Comparison of ENCODE assay signal across 21 mouse cellular contexts in the genomic region with DNA sequence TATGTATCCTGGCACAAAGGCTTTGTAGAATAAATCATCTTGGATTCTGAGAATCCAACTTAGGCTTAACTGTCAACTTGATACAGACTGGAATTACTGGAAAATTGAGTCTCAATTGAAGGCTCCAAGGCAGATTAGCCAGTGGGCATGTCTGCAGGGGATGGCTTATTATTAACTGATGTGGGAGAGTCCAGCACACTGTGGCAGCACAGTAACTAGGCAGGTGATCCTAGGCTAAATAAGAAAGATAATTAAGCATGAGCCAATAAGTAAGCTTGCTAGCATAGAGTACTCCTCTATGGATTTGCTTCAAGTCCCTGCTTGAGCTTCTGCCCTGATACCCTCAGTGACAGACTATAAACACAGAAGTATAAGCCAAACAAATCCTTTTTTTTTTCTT.
DNase-seq lines count a peak whose midpoint lies in the region; ATAC-seq and TF ChIP-seq lines count a peak whose summit lies in the region.
"Had no signal": no experiment of that assay in that cellular context is flagged by ENCODE, and none has a peak within 500 bp of the region (broad histone marks: within the 10 kb centered on the region; RNA-seq: fewer than 3 reads in every experiment).

No protein-coding gene starts in this region.

- TF ChIP-seq EP300 in stomach, postnatal 0 days (optimal IDR thresholded peaks at IDR 0.05) = no peak

- TF ChIP-seq CTCF in intestine, postnatal 0 days (IDR thresholded peaks at IDR 0.05; ENCODE audit: low read depth) = no peak
- no peak for TF ChIP-seq CTCF in stomach, postnatal 0 days (IDR thresholded peaks at IDR 0.05; ENCODE audit: low read depth)

- no peak overlapping the region for H3K9ac ChIP-seq in intestine, embryonic 14.5 days (ENCODE audit: low read length)
- no peak overlapping the region for H3K9ac ChIP-seq in intestine, postnatal 0 days (ENCODE audit: low read depth, low read length)
- no peak overlapping the region for H3K9ac ChIP-seq in kidney, embryonic 15.5 days
- H3K9ac ChIP-seq in stomach, embryonic 15.5 days = no peak overlapping the region
- H3K9ac ChIP-seq in stomach, postnatal 0 days (ENCODE audit: low read length) = no peak overlapping the region
- H3K9ac ChIP-seq: embryonic facial prominence, embryonic 15.5 days; forebrain, embryonic 15.5 days; heart, embryonic 13.5 days had no signal

- DNase-seq in intestine, embryonic 14.5 days (ENCODE audit: low spot score) = no peak
- DNase-seq in kidney, postnatal 25 days = no peak
- DNase-seq in stomach, postnatal 0 days (ENCODE audit: low spot score) = no peak
- DNase-seq: adrenal gland, adult 8-10 months; adrenal gland, postnatal 36 days; B cell, adult 2 months; cerebellum, adult 2 months; cerebellum, postnatal 10 days; embryo, embryonic 11 days; gastrocnemius, postnatal 36 days; heart, adult 11 months; heart, postnatal 36 days had no signal

- peak; percentile 66; the same call in 1 of the 2 replicates for ATAC-seq in intestine, embryonic 14.5 days (replicated peaks; ENCODE audit: low FRiP score, low TSS enrichment, low read depth)
- ATAC-seq in intestine, postnatal 0 days = no peak
- peak; percentile 93 for ATAC-seq in kidney, embryonic 15.5 days (replicated peaks; ENCODE audit: low FRiP score)
- peak; percentile 43; the same call in 1 of the 2 replicates for ATAC-seq in stomach, embryonic 15.5 days (ENCODE audit: insufficient read depth, low FRiP score, low read depth)
- no peak for ATAC-seq in stomach, postnatal 0 days (ENCODE audit: low FRiP score, low TSS enrichment)
- ATAC-seq in erythroblast, adult 5-6 weeks (replicated peaks; ENCODE audit: low FRiP score, poor library complexity, severe bottlenecking) = no peak
- ATAC-seq: CD4-positive, CD25-positive, alpha-beta regulatory T cell, adult 4 months; forebrain, embryonic 15.5 days had no signal

- no peaks in the 10 kb centered on the region for H3K4me1 ChIP-seq in intestine, embryonic 14.5 days (replicated peaks; ENCODE audit: control insufficient read depth, insufficient read depth, low read length)
- no peaks in the 10 kb centered on the region for H3K4me1 ChIP-seq in intestine, postnatal 0 days (replicated peaks; ENCODE audit: control insufficient read depth, insufficient read depth, low read length)
- H3K4me1 ChIP-seq in kidney, embryonic 15.5 days = no peaks in the 10 kb centered on the region
- no peaks in the 10 kb centered on the region for H3K4me1 ChIP-seq in stomach, embryonic 15.5 days
- H3K4me1 ChIP-seq in stomach, postnatal 0 days (replicated peaks; ENCODE audit: control insufficient read depth, insufficient read depth) = no peaks in the 10 kb centered on the region
- H3K4me1 ChIP-seq: embryonic facial prominence, embryonic 15.5 days; forebrain, embryonic 15.5 days; heart, embryonic 13.5 days had no signal

- H3K9me3 ChIP-seq in intestine, embryonic 14.5 days (ENCODE audit: control insufficient read depth, low read length) = no peaks in the 10 kb centered on the region
- no peaks in the 10 kb centered on the region for H3K9me3 ChIP-seq in intestine, postnatal 0 days (ENCODE audit: control insufficient read depth)
- no peaks in the 10 kb centered on the region for H3K9me3 ChIP-seq in kidney, embryonic 15.5 days (replicated peaks)
- no peaks in the 10 kb centered on the region for H3K9me3 ChIP-seq in stomach, embryonic 15.5 days
- H3K9me3 ChIP-seq in stomach, postnatal 0 days (ENCODE audit: control insufficient read depth, low read length) = no peaks in the 10 kb centered on the region
- H3K9me3 ChIP-seq: embryonic facial prominence, embryonic 15.5 days; forebrain, embryonic 15.5 days; G1E; heart, embryonic 13.5 days had no signal

- H3K4me2 ChIP-seq in intestine, embryonic 14.5 days (ENCODE audit: low read length) = no peak overlapping the region
- H3K4me2 ChIP-seq in intestine, postnatal 0 days (replicated peaks; ENCODE audit: low read depth) = no peak overlapping the region
- no peak overlapping the region for H3K4me2 ChIP-seq in kidney, embryonic 15.5 days
- H3K4me2 ChIP-seq in stomach, embryonic 15.5 days = no peak overlapping the region
- H3K4me2 ChIP-seq in stomach, postnatal 0 days (replicated peaks; ENCODE audit: low read depth) = no peak overlapping the region
- H3K4me2 ChIP-seq: embryonic facial prominence, embryonic 15.5 days; forebrain, embryonic 15.5 days; heart, embryonic 13.5 days had no signal

- no peak overlapping the region for H3K4me3 ChIP-seq in intestine, embryonic 14.5 days (ENCODE audit: low read depth, low read length)
- no peak overlapping the region for H3K4me3 ChIP-seq in intestine, postnatal 0 days (ENCODE audit: low read depth, low read length)
- H3K4me3 ChIP-seq in kidney, embryonic 15.5 days (replicated peaks) = no peak overlapping the region
- H3K4me3 ChIP-seq in stomach, embryonic 15.5 days (replicated peaks) = no peak overlapping the region
- H3K4me3 ChIP-seq in stomach, postnatal 0 days (ENCODE audit: low read depth, low read length) = no peak overlapping the region
- H3K4me3 ChIP-seq: embryonic facial prominence, embryonic 15.5 days; forebrain, embryonic 15.5 days; heart, embryonic 13.5 days had no signal

- no peaks in the 10 kb centered on the region for H3K27me3 ChIP-seq in intestine, embryonic 14.5 days (replicated peaks; ENCODE audit: control insufficient read depth, insufficient read depth, low read length)
- no peaks in the 10 kb centered on the region for H3K27me3 ChIP-seq in intestine, postnatal 0 days (replicated peaks; ENCODE audit: control insufficient read depth, insufficient read depth, low read length)
- no peaks in the 10 kb centered on the region for H3K27me3 ChIP-seq in kidney, embryonic 15.5 days
- H3K27me3 ChIP-seq in stomach, embryonic 15.5 days (replicated peaks) = no peaks in the 10 kb centered on the region
- no peaks in the 10 kb centered on the region for H3K27me3 ChIP-seq in stomach, postnatal 0 days (ENCODE audit: control insufficient read depth, insufficient read depth, low read length)
- H3K27me3 ChIP-seq: embryonic facial prominence, embryonic 15.5 days; forebrain, embryonic 15.5 days; heart, embryonic 13.5 days had no signal

- H3K27ac ChIP-seq in intestine, embryonic 14.5 days (ENCODE audit: low read depth) = no peak overlapping the region
- no peak overlapping the region for H3K27ac ChIP-seq in intestine, postnatal 0 days (ENCODE audit: low read depth, low read length)
- no peak overlapping the region for H3K27ac ChIP-seq in kidney, embryonic 15.5 days
- H3K27ac ChIP-seq in stomach, embryonic 15.5 days = no peak overlapping the region
- H3K27ac ChIP-seq in stomach, postnatal 0 days (replicated peaks) = no peak overlapping the region
- H3K27ac ChIP-seq: embryonic facial prominence, embryonic 15.5 days; forebrain, embryonic 15.5 days; heart, embryonic 13.5 days had no signal

- no peaks in the 10 kb centered on the region for H3K36me3 ChIP-seq in intestine, embryonic 14.5 days (ENCODE audit: control insufficient read depth, insufficient read depth, low read length)
- no peaks in the 10 kb centered on the region for H3K36me3 ChIP-seq in intestine, postnatal 0 days (ENCODE audit: control insufficient read depth, insufficient read depth)
- no peaks in the 10 kb centered on the region for H3K36me3 ChIP-seq in kidney, embryonic 15.5 days
- H3K36me3 ChIP-seq in stomach, embryonic 15.5 days = no peaks in the 10 kb centered on the region
- H3K36me3 ChIP-seq in stomach, postnatal 0 days (ENCODE audit: control insufficient read depth, insufficient read depth, low read length) = no peaks in the 10 kb centered on the region
- H3K36me3 ChIP-seq: embryonic facial prominence, embryonic 15.5 days; forebrain, embryonic 15.5 days; G1E; heart, embryonic 13.5 days had no signal

Comparison
In these comparisons a context has a peak if more than half of its experiments do, and no peak if none do; other contexts are left out.
1. ATAC-seq: peak in intestine, embryonic 14.5 days (single experiment), kidney, embryonic 15.5 days (single experiment) and stomach, embryonic 15.5 days (single experiment); none in intestine, postnatal 0 days (single experiment), stomach, postnatal 0 days (single experiment) and erythroblast, adult 5-6 weeks (single experiment).